Mouse (Mus musculus) heart, postnatal 25 days (tissue): Measurements from ENCODE around the gene Pidd1. TPM values are rescaled to one million over a fixed set of nuclear protein-coding genes. Genes with fewer than 3 reads are reported as not detected.
"Not testable (repeated sequence)": the region's sequence is repeated elsewhere in the genome, so short reads cannot be mapped to it uniquely, and the experiment has no call there.

Experiments used
- DNase-seq: peaks from one replicate; pipeline ENCODE4 v3.0.0; 2022; ENCODE audit warnings: low spot score
- intact Hi-C: fragments of 180-260 bp; cut with DNase I; formaldehyde crosslinking; loops from one replicate; pipeline ENCODE4 v1.15.1; 2025
- total RNA-seq, 2 experiments: library from RNA; stranded (reverse); gene quantifications; 2 replicates each; pipeline ENCODE4 v1.2.3; 2021

The Pidd1 gene
- total RNA-seq, 2 experiments from 2014 or later, result 0.39 to 0.86 TPM

DNA sequence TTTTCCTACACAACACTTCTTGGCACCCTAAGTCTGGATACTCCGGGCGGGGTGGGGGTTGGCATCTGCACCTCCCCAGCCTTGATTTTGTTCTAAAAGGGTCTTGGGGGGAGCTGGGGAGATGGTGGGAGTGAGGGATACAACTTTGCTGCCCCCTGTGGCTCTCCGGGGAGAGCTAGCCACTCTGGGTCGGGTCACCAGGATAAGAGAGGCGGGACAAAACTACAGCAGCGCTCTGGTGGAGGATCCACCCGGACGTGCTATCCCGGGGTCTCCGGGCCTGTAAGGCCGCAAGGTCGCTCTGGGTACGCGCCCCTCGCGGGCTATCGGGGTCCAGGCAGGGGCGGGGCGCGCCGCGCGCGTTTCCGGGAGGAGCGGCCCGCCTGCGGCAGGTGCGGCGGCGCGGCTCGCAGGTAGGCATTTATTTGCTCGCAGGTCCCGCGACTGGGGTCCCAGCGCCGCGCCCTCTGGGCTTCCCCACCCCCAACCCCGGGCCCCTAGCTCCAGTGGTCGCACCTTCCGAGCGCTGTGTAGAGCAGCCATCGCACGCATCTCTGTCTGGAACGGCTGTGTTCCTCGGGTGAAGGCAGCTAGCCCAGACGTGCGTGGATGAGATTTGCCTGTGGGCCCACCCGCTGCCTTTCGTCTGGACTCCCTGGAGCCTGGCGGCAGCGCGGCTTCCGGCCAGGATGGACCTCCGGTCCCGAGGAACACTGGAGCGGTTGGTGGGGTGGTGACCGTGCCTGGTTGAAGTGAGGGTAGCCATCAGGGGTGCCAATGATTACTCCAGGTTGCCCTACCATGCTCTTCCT, 17.9 kb upstream of the Pidd1 start:
- intact Hi-C loops, result no loop called here
- DNase-seq, result no peak

DNA sequence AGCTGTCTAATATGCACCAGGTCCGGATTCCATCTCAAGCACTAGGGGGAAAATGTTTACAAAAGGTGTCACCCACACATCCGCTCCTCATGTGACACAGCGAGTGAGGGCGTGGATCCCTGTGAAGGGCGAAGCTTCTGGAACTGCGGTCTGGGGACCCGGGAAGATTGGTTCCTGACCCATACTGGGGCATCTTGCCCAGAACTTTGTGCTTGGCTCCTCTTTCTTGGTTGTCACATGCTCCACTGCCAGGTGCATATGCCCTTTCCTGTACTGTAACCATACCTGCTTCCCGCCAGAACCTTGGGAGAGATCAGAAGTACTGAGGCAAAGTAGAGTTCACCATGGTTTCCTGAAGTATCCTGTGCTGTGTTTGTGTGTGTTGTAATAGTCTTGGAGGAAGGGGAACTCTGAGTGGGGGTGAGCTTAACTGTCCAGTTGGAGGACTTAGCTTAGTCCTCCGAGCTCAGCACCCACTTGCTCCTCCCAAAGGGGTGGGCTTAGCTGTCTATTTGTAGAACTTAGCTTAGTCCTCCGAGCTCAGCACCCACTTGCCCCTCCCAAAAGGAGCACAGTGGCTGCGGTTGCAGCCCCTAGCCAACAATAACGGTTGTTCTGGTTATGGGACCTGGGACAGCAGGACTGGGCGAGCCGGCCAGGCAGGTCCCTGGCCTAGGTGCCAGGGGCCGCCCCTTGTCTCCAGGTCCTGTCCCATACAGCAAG, 16.7 kb upstream of the Pidd1 start, which contains the start of gene Cracr2b:
Gene Cracr2b (plus strand): TSS at position 704 of the 723 bp plus-strand sequence.
- DNase-seq, result no peak
- intact Hi-C loops, result no loop called here

DNA sequence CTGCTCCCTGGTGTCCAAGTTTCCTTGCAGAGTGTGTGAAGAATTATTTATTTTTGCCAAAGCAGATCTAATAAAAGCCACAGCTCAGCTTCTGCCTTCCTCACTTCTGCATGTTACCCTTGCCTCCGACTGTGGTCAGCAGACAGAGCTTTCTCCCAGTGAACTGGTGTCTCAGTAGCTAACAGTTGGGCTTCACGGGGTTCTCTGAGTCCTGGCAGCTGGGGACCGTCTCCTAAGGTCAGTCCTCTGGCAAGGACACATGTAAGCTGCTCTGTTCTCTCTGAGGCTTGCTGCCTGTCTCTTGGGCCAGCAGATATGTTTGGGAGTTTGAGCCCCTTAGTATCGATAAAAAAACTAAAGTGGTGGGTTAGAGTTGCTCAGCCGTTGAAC, 16.2 kb upstream of the Pidd1 start:
- intact Hi-C loops, result no loop called here
- no peak for DNase-seq

DNA sequence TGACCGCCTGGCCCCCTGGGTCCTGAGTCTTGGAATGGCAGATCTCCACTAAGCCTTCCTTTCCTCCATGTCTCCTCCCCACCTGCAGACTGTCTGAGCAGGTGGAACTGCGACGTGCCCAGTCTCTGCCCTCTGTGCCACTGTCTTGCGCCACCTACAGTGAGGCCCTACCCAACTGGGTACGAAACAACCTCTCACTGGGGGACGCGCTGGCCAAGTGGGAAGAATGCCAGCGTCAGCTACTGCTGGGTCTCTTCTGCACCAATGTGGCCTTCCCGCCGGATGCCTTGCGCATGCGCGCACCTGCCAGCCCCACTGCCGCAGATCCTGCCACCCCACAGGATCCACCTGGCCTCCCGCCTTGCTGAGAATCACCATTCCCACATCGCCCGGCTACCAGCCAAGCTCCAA, 15.5 kb upstream of the Pidd1 start:
- DNase-seq, result no peak
- intact Hi-C loops, result loop anchor here (5.0 kb wide), 1 partner anchor 47 kb away; the partner anchor contains the start of gene Gatd1

DNA sequence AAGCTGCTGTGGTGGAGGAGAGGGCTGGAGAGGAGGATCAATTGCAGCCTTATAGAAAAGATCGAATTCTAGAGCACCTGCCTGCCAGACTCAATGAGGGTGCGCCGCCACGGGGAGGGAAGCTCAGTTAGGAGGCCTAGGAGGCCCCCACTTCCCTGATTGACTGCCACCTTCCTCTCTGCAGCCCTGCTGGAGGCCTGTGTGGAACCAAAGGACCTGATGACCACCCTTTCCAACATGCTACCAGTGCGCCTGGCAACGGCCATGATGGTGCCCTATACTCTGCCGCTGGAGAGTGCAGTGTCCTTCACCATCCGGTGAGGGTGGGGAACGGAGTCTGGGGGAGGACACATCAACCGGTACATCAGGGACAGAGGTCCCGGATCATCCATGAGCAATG, 14.8 kb upstream of the Pidd1 start:
- intact Hi-C loops, result loop anchor here (5.0 kb wide), 1 partner anchor 46 kb away; the partner anchor contains the start of gene Gatd1
- no peak for DNase-seq

DNA sequence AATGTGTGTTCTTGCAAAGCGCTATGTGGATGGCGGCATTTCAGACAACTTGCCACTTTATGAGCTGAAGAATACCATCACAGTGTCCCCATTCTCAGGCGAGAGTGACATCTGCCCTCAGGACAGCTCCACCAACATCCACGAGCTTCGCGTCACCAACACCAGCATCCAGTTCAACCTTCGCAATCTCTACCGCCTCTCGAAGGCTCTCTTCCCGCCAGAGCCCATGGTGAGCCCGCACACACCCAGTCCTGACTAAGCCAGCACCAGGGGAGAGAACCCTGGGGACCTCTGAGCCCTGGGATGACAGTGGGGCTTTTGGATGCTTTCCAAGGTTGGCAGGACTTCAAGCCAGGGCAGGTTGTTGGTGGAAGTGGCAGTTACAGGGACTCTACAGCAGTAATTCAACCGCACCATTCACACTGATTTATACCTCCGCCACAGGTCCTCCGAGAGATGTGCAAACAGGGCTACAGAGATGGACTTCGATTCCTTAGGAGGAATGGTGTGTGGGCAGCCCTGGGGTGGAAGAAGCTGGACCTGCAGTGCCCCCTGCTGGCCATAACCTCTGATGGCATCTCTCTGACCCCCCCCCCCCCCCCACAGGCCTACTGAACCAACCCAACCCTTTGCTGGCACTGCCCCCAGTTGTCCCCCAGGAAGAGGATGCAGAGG, 14.3 kb upstream of the Pidd1 start:
- intact Hi-C loops, result loop anchor here (5.0 kb wide), 1 partner anchor 46 kb away; the partner anchor contains the start of gene Gatd1
- no peak for DNase-seq

DNA sequence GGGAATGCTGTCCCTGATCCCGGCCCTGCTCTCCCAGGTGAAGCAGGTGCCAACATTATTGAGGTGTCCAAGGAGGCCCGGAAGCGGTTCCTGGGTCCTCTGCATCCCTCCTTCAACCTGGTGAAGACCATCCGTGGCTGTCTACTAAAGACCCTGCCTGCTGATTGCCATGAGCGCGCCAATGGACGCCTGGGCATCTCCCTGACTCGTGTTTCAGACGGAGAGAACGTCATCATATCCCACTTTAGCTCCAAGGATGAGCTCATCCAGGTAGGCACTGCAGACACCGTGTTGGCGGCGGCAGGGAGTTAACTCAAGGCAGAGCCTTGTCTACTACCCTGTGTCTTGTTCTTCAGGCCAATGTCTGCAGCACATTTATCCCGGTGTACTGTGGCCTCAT, 13.4 kb upstream of the Pidd1 start:
- intact Hi-C loops, result loop anchor here (5.0 kb wide), 1 partner anchor 45 kb away; the partner anchor contains the start of gene Gatd1
- no peak for DNase-seq

DNA sequence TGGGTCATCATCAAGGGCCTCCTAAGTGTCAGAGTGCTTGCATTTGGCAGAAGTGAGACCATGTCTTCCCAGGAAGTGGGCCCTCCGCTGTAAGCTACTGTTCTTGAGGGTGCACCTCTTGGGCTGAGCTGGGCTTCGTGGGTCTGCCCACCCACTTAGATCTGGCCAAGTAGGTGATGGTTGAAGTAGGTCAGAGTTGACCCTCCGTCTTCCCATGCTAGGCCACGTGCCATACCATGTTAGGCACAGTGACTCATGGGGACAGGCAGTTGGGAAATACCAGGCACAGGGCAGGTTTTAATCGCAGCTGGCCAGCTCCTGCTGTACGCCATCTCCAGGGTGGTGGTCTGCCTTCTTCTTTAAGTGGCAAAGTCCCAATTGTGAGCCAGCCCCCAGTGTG, 12.9 kb upstream of the Pidd1 start:
- DNase-seq, result no peak
- intact Hi-C loops, result loop anchor here (5.0 kb wide), 1 partner anchor 44 kb away; the partner anchor contains the start of gene Gatd1

DNA sequence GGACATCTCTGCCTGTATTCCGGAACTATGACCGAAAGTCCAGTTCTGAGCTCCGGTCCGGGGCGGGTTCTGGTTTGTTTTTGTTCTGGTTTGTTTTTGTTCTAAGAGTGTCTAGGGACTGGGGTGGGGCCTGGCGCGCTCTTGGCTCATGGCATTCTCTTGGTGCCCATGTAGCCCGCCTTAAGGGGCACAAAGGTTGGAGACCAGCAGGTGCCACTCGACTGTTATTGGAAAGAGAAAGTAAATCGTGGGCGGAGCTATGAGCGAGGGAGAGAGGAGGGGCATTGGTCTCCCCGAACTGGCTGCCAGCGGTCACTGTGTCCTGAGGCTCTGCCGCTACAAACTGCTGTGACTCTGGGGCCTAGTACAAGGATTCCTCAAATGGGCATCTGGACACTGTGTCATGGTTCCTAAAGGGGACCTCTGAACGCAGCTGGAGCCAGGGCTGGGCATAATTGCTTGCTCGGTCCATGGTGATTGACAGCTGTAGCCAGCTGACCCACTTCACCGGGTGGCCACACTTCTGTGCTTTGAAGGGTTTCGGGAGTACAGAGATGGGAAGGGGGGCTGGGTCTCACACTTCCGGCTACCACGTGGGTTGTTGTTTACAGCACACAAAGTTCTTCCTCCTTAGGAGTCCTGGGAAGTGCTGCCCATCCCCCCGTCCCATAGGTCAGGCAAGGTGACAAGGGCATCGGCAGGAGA, 11.9 kb upstream of the Pidd1 start:
- intact Hi-C loops, result loop anchor here (5.0 kb wide), 1 partner anchor 43 kb away; the partner anchor contains the start of gene Gatd1
- peak; percentile 74 for DNase-seq

DNA sequence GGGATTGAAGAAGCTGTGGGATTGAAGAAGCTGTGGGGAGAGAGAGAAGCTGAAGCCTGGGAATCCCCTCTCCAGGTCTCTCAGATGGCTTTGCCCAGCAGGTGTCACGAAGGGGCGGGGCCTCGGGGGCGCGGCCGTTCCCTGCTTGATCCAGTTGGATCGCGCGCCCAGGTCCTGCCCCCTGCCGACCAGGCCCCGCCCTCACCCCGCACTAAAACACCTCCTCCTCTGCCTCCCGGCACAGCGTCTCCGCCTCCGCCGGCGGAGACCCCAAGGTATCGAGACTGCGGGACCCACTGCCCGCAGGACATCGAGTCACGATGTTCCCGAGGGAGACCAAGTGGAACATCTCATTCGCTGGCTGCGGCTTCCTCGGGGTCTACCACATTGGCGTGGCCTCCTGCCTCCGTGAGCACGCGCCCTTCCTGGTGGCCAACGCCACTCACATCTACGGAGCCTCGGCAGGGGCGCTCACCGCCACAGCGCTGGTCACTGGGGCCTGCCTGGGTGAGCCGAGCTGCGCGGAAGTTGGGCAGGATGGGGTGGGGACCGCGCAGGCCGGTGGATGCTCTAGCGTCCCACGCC, 11.2 kb upstream of the Pidd1 start, which contains the start of gene Pnpla2:
Gene Pnpla2 (plus strand): TSS at position 232 of the 585 bp plus-strand sequence.
- intact Hi-C loops, result loop anchor here (5.0 kb wide), 1 partner anchor 43 kb away; the partner anchor contains the start of gene Gatd1
- peak; percentile 89 for DNase-seq

DNA sequence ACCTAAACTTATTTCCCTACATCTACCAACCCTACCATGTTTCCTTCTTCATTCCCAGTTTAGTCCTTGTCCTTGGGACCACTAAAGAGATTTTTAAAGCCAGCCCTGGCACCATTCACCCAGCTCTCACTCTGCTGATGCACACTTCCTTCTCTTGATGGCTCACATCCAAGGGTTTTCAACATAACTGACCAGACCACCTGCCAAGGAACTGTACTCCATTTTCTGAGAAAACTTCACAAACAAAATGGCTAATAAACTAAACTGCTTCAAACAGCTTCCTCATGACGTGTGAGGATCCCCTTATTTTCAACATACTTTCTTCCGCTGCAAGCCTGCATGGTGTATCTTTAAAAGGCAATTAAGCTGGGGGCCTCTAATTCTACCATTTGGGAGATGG, 9.8 kb upstream of the Pidd1 start:
- DNase-seq, result no peak
- intact Hi-C loops, result no loop called here

DNA sequence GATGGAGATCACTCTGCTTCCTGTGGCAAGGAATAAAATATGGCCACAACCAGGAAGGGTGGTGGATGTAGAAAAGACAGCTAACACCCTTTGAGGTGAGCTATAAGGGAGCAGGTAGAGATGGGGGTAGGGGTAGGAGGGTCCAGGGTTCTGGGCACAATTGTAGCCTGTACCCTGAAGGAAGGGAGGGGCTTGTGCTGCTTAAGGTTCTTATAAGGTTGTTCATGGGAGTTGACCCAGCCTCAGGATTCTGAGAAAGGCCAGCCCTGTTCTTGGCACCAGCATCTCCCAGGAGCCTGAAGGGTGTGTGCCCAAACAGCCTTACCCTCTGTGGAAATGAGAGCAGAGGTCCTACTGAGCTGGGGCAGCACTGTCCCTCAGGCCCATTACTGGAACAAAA, 8.1 kb upstream of the Pidd1 start:
- intact Hi-C loops, result no loop called here

DNA sequence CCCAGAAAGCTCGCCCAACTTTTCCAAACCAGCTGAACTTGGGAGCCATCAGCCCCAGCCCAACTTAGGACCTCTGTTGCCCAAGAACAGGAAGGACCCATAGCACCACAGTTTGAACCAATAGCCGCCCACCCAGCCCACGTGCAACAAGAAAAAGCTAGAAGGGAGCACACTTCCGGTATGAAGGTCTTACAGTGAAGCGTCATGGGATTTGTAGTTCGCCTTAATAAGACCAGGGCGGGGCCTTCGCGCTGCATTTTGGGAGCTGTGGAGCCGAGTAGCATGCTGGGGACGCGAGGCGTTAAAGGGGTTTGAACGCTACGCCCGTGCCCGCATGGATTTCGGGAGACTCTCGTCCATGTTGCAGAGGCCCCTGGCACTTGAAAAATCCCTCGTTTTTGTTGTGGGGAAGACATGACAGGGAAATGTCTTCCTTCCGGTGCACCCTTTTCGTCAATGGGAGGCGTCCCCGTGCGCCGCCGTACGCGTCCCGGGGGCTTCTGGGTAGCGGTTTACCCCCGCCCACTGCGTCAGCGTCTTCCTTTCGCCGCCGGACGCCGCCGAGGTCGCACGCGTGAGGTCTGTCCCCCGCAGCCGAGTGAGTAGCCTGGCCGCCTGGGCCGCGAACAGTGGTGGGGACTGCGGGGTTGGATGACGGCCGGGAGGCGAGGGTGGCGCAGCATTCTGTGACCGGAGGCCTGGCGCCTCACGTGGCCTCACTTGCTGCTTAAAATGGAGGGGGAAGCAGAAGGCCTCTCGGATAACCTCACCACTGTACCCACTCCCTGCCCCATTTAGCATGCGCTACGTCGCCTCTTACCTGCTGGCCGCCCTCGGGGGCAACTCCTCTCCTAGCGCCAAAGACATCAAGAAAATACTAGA, 3.5 kb upstream of the Pidd1 start, which contains the start of gene Rplp2:
Gene Rplp2 (plus strand): TSS at position 261 of the 882 bp plus-strand sequence.
- DNase-seq, result peak; percentile 91
- intact Hi-C loops, result no loop called here

More for the DNA sequence above, 8.1 kb upstream of the Pidd1 start:
- DNase-seq, result no peak

DNA sequence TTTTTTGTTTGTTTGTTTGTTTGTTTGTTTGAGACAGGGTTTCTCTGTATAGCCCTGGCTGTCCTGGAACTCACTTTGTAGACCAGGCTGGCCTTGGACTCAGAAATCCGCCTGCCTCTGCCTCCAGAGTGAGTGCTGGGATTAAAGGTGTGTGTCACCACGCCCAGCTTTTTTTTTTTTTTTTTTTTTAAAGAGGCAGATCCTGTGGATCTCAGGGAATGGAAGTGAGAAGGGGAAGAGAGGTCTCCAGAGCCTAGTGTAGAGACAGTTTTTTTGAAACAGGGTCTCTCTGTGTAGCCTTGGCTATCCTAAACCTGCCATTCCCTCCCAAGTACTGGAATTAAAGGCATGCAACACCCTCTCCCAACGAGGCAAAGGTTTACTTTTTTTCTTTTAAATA, 2.5 kb upstream of the Pidd1 start:
- intact Hi-C loops, DNase-seq: not testable (repeated sequence)

DNA sequence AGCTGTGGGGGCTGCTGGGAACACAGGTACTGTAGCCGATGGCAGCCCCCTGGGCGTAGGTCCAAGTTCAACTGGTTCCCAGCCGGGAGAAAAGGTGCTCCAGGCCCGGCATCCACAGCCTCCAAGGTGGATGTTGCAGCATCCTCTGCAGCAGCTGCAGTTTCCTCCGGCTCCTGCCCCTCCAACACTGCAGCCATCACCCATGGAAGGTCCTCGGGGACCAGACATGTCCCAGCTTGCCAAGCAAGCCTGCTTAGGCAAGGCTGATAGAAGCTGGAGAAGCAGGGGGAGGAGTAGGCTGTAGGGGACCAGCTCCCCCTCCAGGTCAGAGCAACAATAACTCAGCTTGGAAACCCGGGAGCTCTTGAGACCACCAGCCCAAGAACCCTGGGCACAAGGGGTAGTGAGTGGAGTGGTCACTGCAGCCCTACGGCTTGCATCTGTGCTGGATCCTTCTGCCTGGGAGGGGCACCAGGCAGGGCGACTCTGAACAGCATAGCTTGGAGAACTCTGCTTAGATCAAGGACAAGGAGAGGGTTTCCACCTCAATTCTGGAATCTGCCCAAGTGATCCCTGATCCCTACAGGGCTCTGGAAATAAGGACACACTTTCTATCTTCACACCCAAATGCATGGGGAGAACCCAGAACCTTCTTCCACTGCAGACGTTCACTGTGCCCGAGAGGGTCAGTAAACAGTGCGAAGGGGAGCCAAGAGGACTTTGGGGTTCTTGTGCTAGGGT, 574 bp downstream of the Pidd1 start:
- DNase-seq, result no peak
- intact Hi-C loops, result no loop called here

DNA sequence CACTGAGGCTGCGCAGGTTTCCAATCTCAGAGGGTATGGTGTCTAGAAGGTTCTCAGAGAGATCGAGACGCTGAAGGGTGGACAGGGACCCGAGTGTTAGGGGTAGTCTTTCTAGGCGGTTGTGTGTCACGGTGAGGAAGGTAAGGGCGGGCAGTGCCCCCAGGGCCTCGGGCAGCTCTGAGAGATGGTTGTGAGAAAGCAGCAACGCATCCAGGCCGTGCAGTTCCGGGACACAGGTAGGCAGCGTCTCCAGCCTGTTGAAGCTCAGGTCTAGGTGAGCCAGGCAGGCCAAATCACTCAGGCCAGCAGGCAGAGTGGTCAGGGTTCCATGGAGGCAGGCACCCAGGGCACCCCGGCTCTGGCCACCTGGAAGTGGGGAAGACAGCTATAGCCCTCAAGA, 1.6 kb downstream of the Pidd1 start:
- no peak for DNase-seq
- intact Hi-C loops, result no loop called here

DNA sequence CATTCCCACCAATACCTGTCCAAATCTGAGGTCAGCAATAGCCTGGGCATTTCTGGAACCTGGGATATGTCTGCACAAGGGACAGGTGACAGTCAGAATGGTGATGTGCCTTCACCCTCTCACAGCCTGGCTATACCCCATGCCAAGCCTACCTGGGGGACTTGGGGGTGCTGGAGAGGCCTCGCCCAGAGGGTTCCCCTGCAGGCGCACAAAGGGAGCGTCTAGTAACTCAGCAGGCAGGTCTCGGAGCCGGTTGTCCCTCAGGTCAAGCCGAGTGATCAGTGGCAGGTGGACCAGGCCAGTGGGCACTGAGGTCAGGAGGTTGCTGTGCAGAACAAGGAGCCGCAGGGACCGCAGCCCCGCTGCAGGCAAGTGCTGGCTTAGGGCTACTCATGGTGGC, 2.4 kb downstream of the Pidd1 start:
- DNase-seq, result no peak
- intact Hi-C loops, result no loop called here
